Mouse (Mus musculus) brain, embryonic 14.5 days (tissue): Measurements from ENCODE around the gene Tmpo. TPM values are rescaled to one million over a fixed set of nuclear protein-coding genes. Genes with fewer than 3 reads are reported as not detected.

Experiments
- DNase-seq: peaks from one replicate; pipeline ENCODE4 v3.0.0-alpha.2; 2011; ENCODE audit warnings: low read depth
- CTCF ChIP-seq: fragments of 200-500 bp; IDR thresholded peaks from 2 replicates; pipeline ENCODE4 v1.5.1; 2012; ENCODE audit warnings: inconsistent platforms, mild to moderate bottlenecking, moderate library complexity, borderline replicate concordance; ENCODE audit not compliant: insufficient read depth, insufficient read length; ENCODE audit errors: extremely low read depth
- POLR2A ChIP-seq: fragments of 200-500 bp; IDR thresholded peaks from 2 replicates; pipeline ENCODE4 v1.6.1; 2012; ENCODE audit warnings: mild to moderate bottlenecking, inconsistent platforms, borderline replicate concordance; ENCODE audit not compliant: poor library complexity, insufficient read depth, insufficient read length, severe bottlenecking; ENCODE audit errors: extremely low read depth
- polyA plus RNA-seq: library from polyadenylated mRNA; depleted of rRNA; stranded (reverse); fragments of >200 nt; gene quantifications from 2 replicates; pipeline ENCODE4 v1.2.3, GENCODE M21; 2012

Tmpo gene
- polyA plus RNA-seq, 1 experiment, result 177 TPM

- DNase-seq, result peak; percentile 66
- no peak for TF ChIP-seq POLR2A
- no peak for TF ChIP-seq CTCF
Observed at GRCm38 (mm10) chr10:91167352-91167751, 13.8 kb downstream of the Tmpo start.

GRCm38 (mm10) chr10:91166890-91167289, 14.2 kb downstream of the Tmpo start:
- DNase-seq, result peak; percentile 71
- TF ChIP-seq CTCF, result peak; percentile 67; the same call in 1 of the 2 replicates
- no peak for TF ChIP-seq POLR2A

- no peak for TF ChIP-seq CTCF
- no peak for TF ChIP-seq POLR2A
Observed at GRCm38 (mm10) chr10:91165850-91166249, 15.3 kb downstream of the Tmpo start.

GRCm38 (mm10) chr10:91164491-91164890, 16.6 kb downstream of the Tmpo start:
- no peak for DNase-seq
- TF ChIP-seq CTCF (no peak), POLR2A (no peak)

More at GRCm38 (mm10) chr10:91165850-91166249, 15.3 kb downstream of the Tmpo start:
- DNase-seq, result no peak

GRCm38 (mm10) chr10:91162511-91163163, 18.5 kb downstream of the Tmpo start:
- TF ChIP-seq POLR2A (no peak), CTCF (no peak)
- no peak for DNase-seq

- DNase-seq, result no peak
- no peak for TF ChIP-seq CTCF
- no peak for TF ChIP-seq POLR2A
Observed at GRCm38 (mm10) chr10:91162077-91162476, 19.0 kb downstream of the Tmpo start.

GRCm38 (mm10) chr10:91161006-91161405, 20.1 kb downstream of the Tmpo start:
- DNase-seq, result no peak
- TF ChIP-seq CTCF (no peak), POLR2A (no peak)

- TF ChIP-seq CTCF (no peak), POLR2A (no peak)
- DNase-seq, result no peak
Observed at GRCm38 (mm10) chr10:91158442-91158841, 22.7 kb downstream of the Tmpo start.

GRCm38 (mm10) chr10:91156338-91156737, 24.8 kb downstream of the Tmpo start:
- no peak for DNase-seq
- TF ChIP-seq POLR2A, result no peak
- no peak for TF ChIP-seq CTCF

- DNase-seq, result no peak
- TF ChIP-seq POLR2A (no peak), CTCF (no peak)
Observed at GRCm38 (mm10) chr10:91153894-91154503, 27.1 kb downstream of the Tmpo start.

GRCm38 (mm10) chr10:91145413-91145812, 35.7 kb downstream of the Tmpo start:
- TF ChIP-seq CTCF, result no peak
- no peak for TF ChIP-seq POLR2A

GRCm38 (mm10) chr10:91143313-91144230, 37.5 kb downstream of the Tmpo start:
- TF ChIP-seq CTCF (no peak), POLR2A (no peak)
- DNase-seq, result no peak

More at GRCm38 (mm10) chr10:91145413-91145812, 35.7 kb downstream of the Tmpo start:
- no peak for DNase-seq

GRCm38 (mm10) chr10:91142654-91143191, 38.4 kb downstream of the Tmpo start:
- TF ChIP-seq POLR2A, result no peak
- TF ChIP-seq CTCF, result peak; percentile 14; the same call in 1 of the 2 replicates

More at GRCm38 (mm10) chr10:91142654-91143191, 38.4 kb downstream of the Tmpo start:
- DNase-seq, result no peak
